Mouse (Mus musculus) MEL (cell line): ENCODE results near the gene Tmem130. TPM values are rescaled to one million over a fixed set of nuclear protein-coding genes. Genes with fewer than 3 reads are reported as not detected.
A peak's percentile ranks its signal among the peaks of the same experiment; 100 is the strongest.

ENCODE experiments used
- DNase-seq: peaks from one replicate; pipeline ENCODE4 v3.0.0; 2011; ENCODE audit warnings: low read depth, low spot score
- H3K27ac ChIP-seq: 2 replicates; pipeline ENCODE4 v1.5.1; 2012; ENCODE audit warnings: low read depth, mild to moderate bottlenecking, control low read depth, low read length, moderate library complexity; ENCODE audit not compliant: control insufficient read depth
- H3K27me3 ChIP-seq, 2 experiments: fragments of 150-350 bp in 1 of 2; sonication (generic) in 1 of 2; 2 replicates each; pipeline ENCODE4 v1.6.1; 2012; ENCODE audit warnings: low read length in 2 of 2, mild to moderate bottlenecking in 2 of 2, improper control_type of control experiment in 1 of 2, moderate library complexity in 1 of 2; ENCODE audit not compliant: insufficient read depth in 2 of 2, control insufficient read depth in 1 of 2
- H3K36me3 ChIP-seq, 2 experiments: 2 replicates each; pipeline ENCODE4 v1.6.1; 2012 to 2014; ENCODE audit warnings: low read length in 2 of 2, improper control_type of control experiment in 1 of 2, inconsistent platforms in 1 of 2, mild to moderate bottlenecking in 1 of 2; ENCODE audit not compliant: insufficient read depth in 2 of 2, control insufficient read depth in 1 of 2
- H3K4me1 ChIP-seq, 2 experiments: fragments of 150-350 bp in 1 of 2; sonication (generic) in 1 of 2; 2 replicates each; pipeline ENCODE4 v1.6.1; 2012; ENCODE audit warnings: low read length in 2 of 2, improper control_type of control experiment in 1 of 2, mild to moderate bottlenecking in 1 of 2; ENCODE audit not compliant: insufficient read depth in 2 of 2, control insufficient read depth in 1 of 2
- H3K4me3 ChIP-seq, 2 experiments: fragments of 150-350 bp in 1 of 2; sonication (generic) in 1 of 2; 2 replicates each; pipeline ENCODE4 v1.5.1; 2012; ENCODE audit warnings: low read depth in 2 of 2, low read length in 2 of 2, mild to moderate bottlenecking in 2 of 2, moderate library complexity in 2 of 2, control low read depth in 1 of 2, improper control_type of control experiment in 1 of 2; ENCODE audit not compliant: control insufficient read depth in 1 of 2, insufficient read depth in 1 of 2
- H3K79me2 ChIP-seq: 2 replicates; pipeline ENCODE4 v1.6.1; 2012; ENCODE audit warnings: mild to moderate bottlenecking, low read length, moderate library complexity; ENCODE audit not compliant: control insufficient read depth, poor library complexity, insufficient read depth
- H3K9ac ChIP-seq: 2 replicates; pipeline ENCODE4 v1.6.1; 2012; ENCODE audit warnings: low read depth, mild to moderate bottlenecking, control low read depth, low read length, moderate library complexity; ENCODE audit not compliant: control insufficient read depth, poor library complexity, severe bottlenecking
- H3K9me3 ChIP-seq: fragments of 150-350 bp; sonication (generic); replicated peaks from 2 replicates; pipeline ENCODE4 v1.6.1; 2012; ENCODE audit warnings: mild to moderate bottlenecking, low read length, improper control_type of control experiment, moderate library complexity; ENCODE audit not compliant: insufficient read depth
- CTCF ChIP-seq, 3 experiments: IDR thresholded peaks in 2 of 3; conservative IDR thresholded peaks in 1 of 3; 2 replicates each; pipeline ENCODE4 v1.5.1; 2011 to 2012; ENCODE audit warnings: low read length in 3 of 3, low read depth in 2 of 3, mild to moderate bottlenecking in 2 of 3, improper control_type of control experiment in 1 of 3, inconsistent platforms in 1 of 3, mixed read lengths in 1 of 3, moderate library complexity in 1 of 3; ENCODE audit not compliant: control insufficient read depth in 1 of 3, insufficient read depth in 1 of 3, poor library complexity in 1 of 3, severe bottlenecking in 1 of 3
- E2F4 ChIP-seq: IDR thresholded peaks from 2 replicates; pipeline ENCODE4 v1.6.1; 2011; ENCODE audit warnings: low read depth, low read length, improper control_type of control experiment, borderline replicate concordance
- EP300 ChIP-seq, 2 experiments: IDR thresholded peaks; 2 replicates each; pipeline ENCODE4 v1.6.1; 2011; ENCODE audit warnings: improper control_type of control experiment in 2 of 2, low read length in 2 of 2, low read depth in 1 of 2, mild to moderate bottlenecking in 1 of 2
- ETS1 ChIP-seq: IDR thresholded peaks from 2 replicates; pipeline ENCODE4 v1.6.1; 2012; ENCODE audit warnings: low read depth, mild to moderate bottlenecking, inconsistent platforms, low read length, improper control_type of control experiment, moderate library complexity
- GABPA ChIP-seq: IDR thresholded peaks from 2 replicates; pipeline ENCODE4 v1.6.1; 2012; ENCODE audit warnings: low read depth, mild to moderate bottlenecking, inconsistent platforms, low read length, improper control_type of control experiment, moderate library complexity
- GATA1 ChIP-seq: IDR thresholded peaks from 2 replicates; pipeline ENCODE4 v1.6.1; 2011; ENCODE audit warnings: low read depth, low read length, improper control_type of control experiment
- HCFC1 ChIP-seq: IDR thresholded peaks from 2 replicates; pipeline ENCODE4 v1.6.1; 2012; ENCODE audit warnings: low read depth, mild to moderate bottlenecking, inconsistent platforms, low read length, improper control_type of control experiment, moderate library complexity
- JUND ChIP-seq: IDR thresholded peaks from 2 replicates; pipeline ENCODE4 v1.6.1; 2011; ENCODE audit warnings: low read depth, mild to moderate bottlenecking, improper control_type of control experiment, low read length
- MAZ ChIP-seq: IDR thresholded peaks from 2 replicates; pipeline ENCODE4 v1.6.1; 2012; ENCODE audit warnings: low read depth, mild to moderate bottlenecking, inconsistent platforms, low read length, improper control_type of control experiment
- MEF2A ChIP-seq: IDR thresholded peaks from 2 replicates; pipeline ENCODE4 v1.6.1; 2014; ENCODE audit warnings: low read depth, mild to moderate bottlenecking, inconsistent platforms, low read length, improper control_type of control experiment; ENCODE audit not compliant: poor library complexity, insufficient replicate concordance, severe bottlenecking; ENCODE audit errors: extremely low read depth
- MXI1 ChIP-seq: IDR thresholded peaks from 2 replicates; pipeline ENCODE4 v1.6.1; 2011; ENCODE audit warnings: mild to moderate bottlenecking, low read depth, low read length, improper control_type of control experiment
- NRF1 ChIP-seq: IDR thresholded peaks from 2 replicates; pipeline ENCODE4 v1.6.1; 2014; ENCODE audit warnings: low read depth, mild to moderate bottlenecking, inconsistent platforms, low read length, improper control_type of control experiment, moderate library complexity; ENCODE audit not compliant: poor library complexity, insufficient read depth, severe bottlenecking
- POLR2A ChIP-seq, 2 experiments: IDR thresholded peaks; 2 replicates each; pipeline ENCODE4 v1.6.1; 2011 to 2012; ENCODE audit warnings: low read length in 2 of 2, mild to moderate bottlenecking in 2 of 2, control low read depth in 1 of 2, improper control_type of control experiment in 1 of 2, low read depth in 1 of 2, moderate library complexity in 1 of 2; ENCODE audit not compliant: control insufficient read depth in 1 of 2, insufficient read depth in 1 of 2, poor library complexity in 1 of 2
- POLR2AphosphoS2 ChIP-seq: IDR thresholded peaks from 2 replicates; pipeline ENCODE4 v1.6.1; 2011; ENCODE audit warnings: low read length, improper control_type of control experiment
- POLR2AphosphoS5 ChIP-seq: IDR thresholded peaks from 2 replicates; pipeline ENCODE4 v1.6.1; 2012; ENCODE audit warnings: low read depth, borderline replicate concordance, mild to moderate bottlenecking, inconsistent platforms, low read length, moderate library complexity, mixed read lengths
- RAD21 ChIP-seq: IDR thresholded peaks from 2 replicates; pipeline ENCODE4 v1.6.1; 2011; ENCODE audit warnings: mild to moderate bottlenecking, low read depth, low read length, improper control_type of control experiment
- RCOR1 ChIP-seq: IDR thresholded peaks from 2 replicates; pipeline ENCODE4 v1.6.1; 2012; ENCODE audit warnings: low read depth, mild to moderate bottlenecking, inconsistent platforms, low read length, improper control_type of control experiment
- SIN3A ChIP-seq: IDR thresholded peaks from 2 replicates; pipeline ENCODE4 v1.6.1; 2012; ENCODE audit warnings: low read length, improper control_type of control experiment, inconsistent platforms
- SMC3 ChIP-seq: IDR thresholded peaks from 2 replicates; pipeline ENCODE4 v1.6.1; 2011; ENCODE audit warnings: low read depth, low read length, improper control_type of control experiment
- TAL1 ChIP-seq: IDR thresholded peaks from 2 replicates; pipeline ENCODE4 v1.6.1; 2012; ENCODE audit warnings: mild to moderate bottlenecking, inconsistent platforms, low read length, moderate library complexity, mixed read lengths
- TBP ChIP-seq: IDR thresholded peaks from 2 replicates; pipeline ENCODE4 v1.8.0; 2011; ENCODE audit warnings: low read depth, low read length, improper control_type of control experiment
- USF1 ChIP-seq: IDR thresholded peaks from 2 replicates; pipeline ENCODE4 v1.6.1; 2014; ENCODE audit warnings: low read depth, mild to moderate bottlenecking, inconsistent platforms, low read length, improper control_type of control experiment, moderate library complexity
- USF2 ChIP-seq, 2 experiments: IDR thresholded peaks; 2 replicates each; pipeline ENCODE4 v1.6.1; 2011 to 2012; ENCODE audit warnings: improper control_type of control experiment in 2 of 2, low read length in 2 of 2, borderline replicate concordance in 1 of 2, inconsistent platforms in 1 of 2, low read depth in 1 of 2, mild to moderate bottlenecking in 1 of 2; ENCODE audit not compliant: insufficient read depth in 1 of 2
- ZKSCAN1 ChIP-seq: IDR thresholded peaks from 2 replicates; pipeline ENCODE4 v1.6.1; 2012; ENCODE audit warnings: low read depth, mild to moderate bottlenecking, inconsistent platforms, low read length, improper control_type of control experiment, moderate library complexity
- ZMIZ1 ChIP-seq: IDR thresholded peaks from 2 replicates; pipeline ENCODE4 v1.6.1; 2012; ENCODE audit warnings: low read depth, mild to moderate bottlenecking, inconsistent platforms, low read length, improper control_type of control experiment, moderate library complexity
- polyA plus RNA-seq, 2 experiments: library from polyadenylated mRNA; stranded (reverse) in 1 of 2; unstranded in 1 of 2; fragments of >175 nt in 1 of 2; fragments of >200 nt in 1 of 2; gene quantifications; 2 replicates each; pipeline versions ENCODE4 v1.2.1 to v1.2.4; 2012; ENCODE audit warnings: low replicate concordance in 2 of 2, low read depth in 1 of 2; ENCODE audit not compliant: insufficient read length in 2 of 2, insufficient read depth in 1 of 2, missing spikeins in 1 of 2
- total RNA-seq: library from RNA; depleted of rRNA; stranded (reverse); fragments of 300-350 nt; gene quantifications from 2 replicates; pipeline ENCODE4 v1.2.3, GENCODE M21; 2012

Tmem130 gene
- total and polyA plus RNA-seq, 3 experiments = 0.14 TPM; not detected in 2

GRCm38 (mm10) chr5:144794687-144795086 is 33.1 kb upstream of the Tmem130 start:
- Histone ChIP-seq H3K4me3 (no peak overlapping the region), H3K4me1 (no peaks in the 10 kb centered on the region), H3K27me3 (no peaks in the 10 kb centered on the region), H3K27ac (no peak overlapping the region), H3K9ac (no peak overlapping the region), H3K79me2 (no peaks in the 10 kb centered on the region), H3K9me3 (no peaks in the 10 kb centered on the region), H3K36me3 (peaks cover 0 to 13% of the 10 kb centered on the region in 2 experiments; a peak in 2 of 4 replicates)
- peak; percentile 65 for DNase-seq
- TF ChIP-seq SMC3 (peak; percentile 47), CTCF (IDR thresholded peaks at IDR 0.05 in 2 of 3, conservative IDR thresholded peaks at IDR 0.05 in 1 of 3; ENCODE audit: control insufficient read depth in 1 of 3, insufficient read depth in 1 of 3, low read depth in 2 of 3, low read length in 3 of 3, poor library complexity in 1 of 3, severe bottlenecking in 1 of 3) (peak; percentile 68 to 82 (median 77)), RAD21 (peak; percentile 36), ZMIZ1 (no peak)

- Histone ChIP-seq H3K36me3 (peaks cover 0 to 11% of the 10 kb centered on the region in 2 experiments; a peak in 2 of 4 replicates), H3K27me3 (no peaks in the 10 kb centered on the region), H3K79me2 (no peaks in the 10 kb centered on the region)
These were observed 31.8 kb upstream of the Tmem130 start for GRCm38 (mm10) chr5:144793374-144793773.

GRCm38 (mm10) chr5:144786464-144786863 is 24.8 kb upstream of the Tmem130 start:
- DNase-seq = no peak
- no peaks in the 10 kb centered on the region for H3K4me1 ChIP-seq
- no peak overlapping the region for H3K9ac ChIP-seq
- peaks cover 0 to 9% of the 10 kb centered on the region in 2 experiments; a peak in 2 of 4 replicates for H3K36me3 ChIP-seq
- H3K4me3 ChIP-seq = no peak overlapping the region
- no peaks in the 10 kb centered on the region for H3K9me3 ChIP-seq
- no peaks in the 10 kb centered on the region for H3K27me3 ChIP-seq
- no peak overlapping the region for H3K27ac ChIP-seq
- no peaks in the 10 kb centered on the region for H3K79me2 ChIP-seq
- no peak for TF ChIP-seq SIN3A
- no peak for TF ChIP-seq ZKSCAN1
- TF ChIP-seq GABPA = no peak
- TF ChIP-seq POLR2AphosphoS2 = no peak
- TF ChIP-seq USF1 = no peak
- TF ChIP-seq JUND = no peak
- TF ChIP-seq MEF2A = no peak
- no peak for TF ChIP-seq TBP
- no peak for TF ChIP-seq GATA1
- TF ChIP-seq RCOR1 = no peak
- no peak for TF ChIP-seq POLR2A (IDR thresholded peaks at IDR 0.05; ENCODE audit: control insufficient read depth in 1 of 2, insufficient read depth in 1 of 2, low read depth in 1 of 2, low read length in 2 of 2, poor library complexity in 1 of 2)
- TF ChIP-seq HCFC1 = no peak
- no peak for TF ChIP-seq E2F4
- no peak for TF ChIP-seq MXI1
- no peak for TF ChIP-seq CTCF (IDR thresholded peaks at IDR 0.05 in 2 of 3, conservative IDR thresholded peaks at IDR 0.05 in 1 of 3; ENCODE audit: control insufficient read depth in 1 of 3, insufficient read depth in 1 of 3, low read depth in 2 of 3, low read length in 3 of 3, poor library complexity in 1 of 3, severe bottlenecking in 1 of 3)

More at GRCm38 (mm10) chr5:144793374-144793773, 31.8 kb upstream of the Tmem130 start:
- Histone ChIP-seq H3K9me3 (no peaks in the 10 kb centered on the region), H3K27ac (no peak overlapping the region), H3K9ac (no peak overlapping the region), H3K4me1 (no peaks in the 10 kb centered on the region), H3K4me3 (no peak overlapping the region)
- TF ChIP-seq CTCF (IDR thresholded peaks at IDR 0.05 in 2 of 3, conservative IDR thresholded peaks at IDR 0.05 in 1 of 3; ENCODE audit: control insufficient read depth in 1 of 3, insufficient read depth in 1 of 3, low read depth in 2 of 3, low read length in 3 of 3, poor library complexity in 1 of 3, severe bottlenecking in 1 of 3) (peak in 2 of 3 experiments; percentile 19 to 54; a peak in 2 of 6 replicates), HCFC1 (no peak), NRF1 (no peak), ETS1 (no peak), USF1 (no peak), MAZ (no peak), ZKSCAN1 (no peak), EP300 (IDR thresholded peaks at IDR 0.05; ENCODE audit: low read depth in 1 of 2, low read length in 2 of 2) (no peak), MEF2A (no peak), GATA1 (no peak), TBP (no peak), SMC3 (peak; percentile 18; the same call in 1 of the 2 replicates), MXI1 (no peak), RCOR1 (no peak), USF2 (IDR thresholded peaks at IDR 0.05; ENCODE audit: borderline replicate concordance in 1 of 2, insufficient read depth in 1 of 2, low read depth in 1 of 2, low read length in 2 of 2) (no peak), POLR2AphosphoS5 (no peak), TAL1 (no peak)
- DNase-seq = no peak
